Mouse (Mus musculus): ENCODE results near the gene Hoxd3. TPM values are rescaled to one million over a fixed set of nuclear protein-coding genes. Genes with fewer than 3 reads are reported as not detected.

The Hoxd3 gene
- polyA plus RNA-seq, 1 experiment from 2014 or later = 1.3 TPM

DNA sequence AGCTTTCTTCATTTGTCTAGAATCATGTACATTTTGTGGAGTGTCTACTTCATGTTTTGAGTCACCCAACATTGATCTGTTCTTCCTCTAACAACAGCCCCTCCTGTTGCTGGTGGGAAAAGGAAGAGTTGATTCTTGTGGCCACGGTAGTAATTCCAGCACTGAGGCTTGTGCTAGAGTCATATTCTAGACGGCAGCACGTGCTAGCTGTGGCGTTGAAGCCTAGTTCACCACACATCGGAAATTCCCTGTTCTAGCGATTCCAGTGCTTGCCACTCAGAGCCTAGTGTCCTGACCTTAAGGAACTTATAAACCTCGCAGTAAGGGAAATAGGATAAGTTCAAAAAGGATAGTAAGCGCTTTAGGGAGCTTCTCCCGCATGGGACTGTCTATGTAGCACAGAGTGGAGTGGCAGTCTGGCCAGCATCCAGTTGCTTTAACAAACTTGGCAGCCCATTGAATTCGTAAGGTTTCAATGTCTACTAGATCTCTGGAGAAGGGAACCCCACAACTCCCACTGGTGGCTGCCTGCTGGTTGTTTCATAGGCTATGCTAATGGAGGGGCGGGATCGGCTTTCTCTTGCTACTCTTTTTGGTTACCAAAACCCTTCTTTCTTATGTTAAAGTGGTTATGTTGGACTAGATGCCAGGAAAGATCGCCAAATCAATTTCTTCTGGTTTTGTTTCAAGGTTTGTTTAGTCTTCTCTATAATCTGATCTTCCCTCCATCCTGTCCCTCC is 66.0 kb downstream of the Hoxd3 start:
- WGBS = 69% methylated on average over 13 of the region's 13 CpGs
- ATAC-seq (ENCODE audit: low FRiP score, low TSS enrichment) (no peak), DNase-seq (ENCODE audit: low spot score) (no peak)
- no peak overlapping the region for H3K4me2 ChIP-seq (replicated peaks; ENCODE audit: low read depth)
- H3K9ac ChIP-seq (ENCODE audit: low read length) = no peak overlapping the region
- H3K4me1 ChIP-seq (replicated peaks; ENCODE audit: control insufficient read depth, insufficient read depth) = no peaks in the 10 kb centered on the region
- H3K36me3 ChIP-seq (ENCODE audit: control insufficient read depth, insufficient read depth, low read length) = no peaks in the 10 kb centered on the region
- H3K9me3 ChIP-seq (ENCODE audit: control insufficient read depth, low read length) = no peaks in the 10 kb centered on the region
- no peak overlapping the region for H3K27ac ChIP-seq (replicated peaks)
- TF ChIP-seq EP300 (optimal IDR thresholded peaks at IDR 0.05) = no peak
- TF ChIP-seq CTCF (IDR thresholded peaks at IDR 0.05; ENCODE audit: low read depth) = no peak
- H3K27me3 ChIP-seq (ENCODE audit: control insufficient read depth, insufficient read depth, low read length) = no peaks in the 10 kb centered on the region
- H3K4me3 ChIP-seq (ENCODE audit: low read depth, low read length) = no peak overlapping the region

DNA sequence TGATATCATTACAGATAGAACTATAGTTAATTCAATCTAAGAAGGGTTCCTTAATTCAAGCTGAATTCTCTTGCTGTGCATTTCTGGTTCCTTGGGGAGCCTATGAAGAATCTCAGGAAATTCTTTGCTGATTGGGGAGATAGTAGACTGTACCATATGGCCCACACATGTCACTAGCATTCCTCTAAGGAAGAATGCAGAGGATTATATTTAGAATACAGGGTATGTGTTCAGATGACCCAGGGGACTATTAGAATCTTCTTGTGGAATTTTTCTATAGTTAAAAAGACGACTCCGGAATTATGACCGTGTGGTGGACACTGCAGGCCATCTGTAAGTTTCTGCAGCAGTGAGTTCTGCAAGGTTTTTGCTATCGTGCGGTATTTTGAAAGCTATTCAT is 69.7 kb downstream of the Hoxd3 start:
- ATAC-seq (ENCODE audit: low FRiP score, low TSS enrichment) = no peak
- DNase-seq (ENCODE audit: low spot score) = no peak
- H3K36me3 ChIP-seq (ENCODE audit: control insufficient read depth, insufficient read depth, low read length) = no peaks in the 10 kb centered on the region
- H3K4me1 ChIP-seq (replicated peaks; ENCODE audit: control insufficient read depth, insufficient read depth) = no peaks in the 10 kb centered on the region
- no peak overlapping the region for H3K4me3 ChIP-seq (ENCODE audit: low read depth, low read length)
- no peak overlapping the region for H3K27ac ChIP-seq (replicated peaks)
- no peaks in the 10 kb centered on the region for H3K9me3 ChIP-seq (ENCODE audit: control insufficient read depth, low read length)
- TF ChIP-seq CTCF (IDR thresholded peaks at IDR 0.05; ENCODE audit: low read depth) (no peak), EP300 (optimal IDR thresholded peaks at IDR 0.05) (no peak)
- no peaks in the 10 kb centered on the region for H3K27me3 ChIP-seq (ENCODE audit: control insufficient read depth, insufficient read depth, low read length)
- H3K9ac ChIP-seq (ENCODE audit: low read length) = no peak overlapping the region
- no peak overlapping the region for H3K4me2 ChIP-seq (replicated peaks; ENCODE audit: low read depth)
- 81% methylated on average over 5 of the region's 5 CpGs for WGBS

DNA sequence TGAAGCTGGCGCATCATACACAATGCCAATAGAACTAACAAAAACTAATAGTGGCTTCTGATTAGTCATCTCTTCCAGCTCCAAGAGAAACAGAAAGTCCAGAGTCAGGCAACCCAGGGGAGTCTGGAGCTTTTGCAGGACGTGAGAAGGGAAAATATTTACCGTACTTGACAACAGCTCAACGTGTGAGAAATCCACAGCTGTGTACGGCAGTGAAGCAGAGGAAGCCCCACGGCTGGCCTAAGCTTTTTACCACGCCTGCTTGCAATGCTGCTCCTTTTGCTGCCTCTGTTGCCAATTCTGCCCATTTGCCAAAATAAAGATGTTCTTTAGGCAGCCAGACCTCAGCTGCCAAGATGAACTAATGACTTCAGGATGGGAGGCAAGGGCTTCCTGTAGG is 83.8 kb downstream of the Hoxd3 start:
- Histone ChIP-seq H3K36me3 (ENCODE audit: control insufficient read depth, insufficient read depth, low read length) (no peaks in the 10 kb centered on the region), H3K9me3 (ENCODE audit: control insufficient read depth, low read length) (no peaks in the 10 kb centered on the region), H3K4me3 (ENCODE audit: low read depth, low read length) (no peak overlapping the region), H3K4me1 (replicated peaks; ENCODE audit: control insufficient read depth, insufficient read depth) (no peaks in the 10 kb centered on the region), H3K4me2 (replicated peaks; ENCODE audit: low read depth) (no peak overlapping the region), H3K27me3 (ENCODE audit: control insufficient read depth, insufficient read depth, low read length) (no peaks in the 10 kb centered on the region), H3K9ac (ENCODE audit: low read length) (no peak overlapping the region), H3K27ac (replicated peaks) (no peak overlapping the region)
- no peak for DNase-seq (ENCODE audit: low spot score)
- WGBS = 30% methylated on average over 7 of the region's 7 CpGs
- no peak for ATAC-seq (ENCODE audit: low FRiP score, low TSS enrichment)
- TF ChIP-seq EP300 (optimal IDR thresholded peaks at IDR 0.05) (no peak), CTCF (IDR thresholded peaks at IDR 0.05; ENCODE audit: low read depth) (no peak)

MicroRNA genes within 50 kb of the gene (microRNA counts, 519-probe panel; counts per million panel counts)
- microRNA mmu-miR-10b = 4,441 counts per million, percentile 42 among the panel's probes with 10 or more counts

Small RNA genes within 50 kb of the gene (microRNA-seq; reads per million reads assigned to microRNA genes)
- not detected for gene Gm44463
- 4,490 reads per million, percentile 89 among the genes with 10 or more reads in this experiment for gene Mir10b

Other genes with a start within 250 kb of the Hoxd3 start
- gene Lnpk, start 132.5 kb upstream of the Hoxd3 start, polyA plus RNA-seq (2015; fragmentation: Nextera tagmentation; extraction: Ambion mirVana) = 10.4 and 12.0 TPM in 2 replicates
- gene Evx2, start 52.4 kb upstream of the Hoxd3 start, polyA plus RNA-seq (2015; fragmentation: Nextera tagmentation; extraction: Ambion mirVana) = not detected in 2 replicates
- gene Hoxd13, start 43.6 kb upstream of the Hoxd3 start, polyA plus RNA-seq (2015; fragmentation: Nextera tagmentation; extraction: Ambion mirVana) = not detected in 2 replicates
- not detected in 2 replicates for gene Hoxd12, start 36.9 kb upstream of the Hoxd3 start, polyA plus RNA-seq (2015; fragmentation: Nextera tagmentation; extraction: Ambion mirVana)
- gene Hoxd11, start 32.4 kb upstream of the Hoxd3 start, polyA plus RNA-seq (2015; fragmentation: Nextera tagmentation; extraction: Ambion mirVana) = not detected in 2 replicates
- 0.10 TPM in 1 of 2 replicates, not detected in the other for gene Hoxd10, start 20.0 kb upstream of the Hoxd3 start, polyA plus RNA-seq (2015; fragmentation: Nextera tagmentation; extraction: Ambion mirVana)
- gene Hoxd9, start 14.2 kb upstream of the Hoxd3 start, polyA plus RNA-seq (2015; fragmentation: Nextera tagmentation; extraction: Ambion mirVana) = 0.31 and 0.34 TPM in 2 replicates
- 1.3 TPM in 2 replicates for gene Hoxd8, start 7.3 kb upstream of the Hoxd3 start, polyA plus RNA-seq (2015; fragmentation: Nextera tagmentation; extraction: Ambion mirVana)
- gene Hoxd4, start within 50 bp of the Hoxd3 start, polyA plus RNA-seq (2015; fragmentation: Nextera tagmentation; extraction: Ambion mirVana) = 0.08 and 0.19 TPM in 2 replicates
- gene Gm28230, start 14.8 kb downstream of the Hoxd3 start, polyA plus RNA-seq (2015; fragmentation: Nextera tagmentation; extraction: Ambion mirVana) = not detected in 2 replicates
- not detected in 2 replicates for gene Hoxd1, start 51.1 kb downstream of the Hoxd3 start, polyA plus RNA-seq (2015; fragmentation: Nextera tagmentation; extraction: Ambion mirVana)
- 76.7 and 81.1 TPM in 2 replicates for gene Mtx2, start 113.9 kb downstream of the Hoxd3 start, polyA plus RNA-seq (2015; fragmentation: Nextera tagmentation; extraction: Ambion mirVana)

Measured in stomach, postnatal 0 days (tissue).